Mouse (Mus musculus) midbrain, postnatal 0 days (tissue): ENCODE data around the gene Gns. TPM values are rescaled to one million over a fixed set of nuclear protein-coding genes. Genes with fewer than 3 reads are reported as not detected.

Source experiments
- ATAC-seq: fragments of 200-750 bp; cut with Nextera tagmentation; 2 replicates; pipeline ENCODE4 v1.8.0; 2017; ENCODE audit warnings: moderate number of reproducible peaks, mild to moderate bottlenecking, moderate TSS enrichment, moderate library complexity; ENCODE audit not compliant: low FRiP score
- DNase-seq: peaks from one replicate; pipeline ENCODE4 v3.0.0-alpha.2; 2015; ENCODE audit warnings: low spot score
- H3K27ac ChIP-seq: fragments of 300-500 bp; sonication (generic); 2 replicates; pipeline ENCODE4 v1.5.1; 2014; ENCODE audit warnings: low read depth, mild to moderate bottlenecking, low read length, mixed read lengths
- H3K27me3 ChIP-seq: fragments of 300-500 bp; sonication (generic); 2 replicates; pipeline ENCODE4 v1.6.1; 2014; ENCODE audit warnings: low read length, control low read depth, mixed read lengths; ENCODE audit not compliant: insufficient read depth
- H3K36me3 ChIP-seq: fragments of 300-500 bp; sonication (generic); 2 replicates; pipeline ENCODE4 v1.6.1; 2014; ENCODE audit warnings: low read length, control low read depth, mixed read lengths; ENCODE audit not compliant: insufficient read depth
- H3K4me1 ChIP-seq: fragments of 300-500 bp; sonication (generic); 2 replicates; pipeline ENCODE4 v1.6.1; 2014; ENCODE audit warnings: mild to moderate bottlenecking, control low read depth, antibody characterized with exemption, low read length, mixed read lengths; ENCODE audit not compliant: insufficient read depth
- H3K4me2 ChIP-seq: fragments of 300-500 bp; sonication (generic); 2 replicates; pipeline ENCODE4 v1.6.1; 2014; ENCODE audit warnings: low read depth, mild to moderate bottlenecking, low read length, mixed read lengths; ENCODE audit not compliant: poor library complexity, severe bottlenecking
- H3K4me3 ChIP-seq: fragments of 300-500 bp; sonication (generic); 2 replicates; pipeline ENCODE4 v1.5.1; 2014; ENCODE audit warnings: low read depth, mild to moderate bottlenecking, low read length, moderate library complexity
- H3K9ac ChIP-seq: fragments of 300-500 bp; sonication (generic); replicated peaks from 2 replicates; pipeline ENCODE4 v1.6.1; 2014; ENCODE audit warnings: mild to moderate bottlenecking, low read length, moderate library complexity, mixed read lengths; ENCODE audit not compliant: poor library complexity, severe bottlenecking
- H3K9me3 ChIP-seq: fragments of 300-500 bp; sonication (generic); 2 replicates; pipeline ENCODE4 v1.6.1; 2016; ENCODE audit warnings: low read length, control low read depth
- CTCF ChIP-seq: IDR thresholded peaks from 2 replicates; pipeline ENCODE4 v1.5.1; 2016; ENCODE audit warnings: antibody characterized with exemption, mild to moderate bottlenecking
- WGBS: fragments of 180-500 bp; shearing (Covaris S2); extraction: QIAGEN DNeasy Blood & Tissue Kit; methylation state at CpG from one replicate; pipeline ENCODE4 v1.1.7; 2014; 5-methylcytosine and 5-hydroxymethylcytosine counted together
- polyA plus RNA-seq: library from polyadenylated mRNA; unstranded; fragments of >200 nt; fragmentation: Nextera tagmentation; extraction: Ambion mirVana; gene quantifications from 2 replicates; pipeline ENCODE4 v1.2.1, GENCODE M21; 2015
- total RNA-seq: library from RNA; depleted of rRNA; stranded (reverse); fragments of >200 nt; gene quantifications from 2 replicates; pipeline ENCODE4 v1.2.3, GENCODE M21; 2014

Gene Gns
- total and polyA plus RNA-seq, 2 experiments from 2014 or later, result 40.4 to 84.3 TPM

- TF ChIP-seq CTCF, result no peak
- Histone ChIP-seq H3K27ac (no peak overlapping the region), H3K9me3 (no peaks in the 10 kb centered on the region), H3K4me1 (no peaks in the 10 kb centered on the region), H3K4me2 (no peak overlapping the region), H3K36me3 (peaks cover 71% of the 10 kb centered on the region), H3K4me3 (no peak overlapping the region), H3K27me3 (no peaks in the 10 kb centered on the region), H3K9ac (no peak overlapping the region)
- WGBS, result 91% methylated on average over 24 of the region's 24 CpGs
- DNase-seq, result no peak
- ATAC-seq, result no peak
Measured at GRCm38 (mm10) chr10:121376530-121377271, 11.8 kb downstream of the Gns start.

DNA sequence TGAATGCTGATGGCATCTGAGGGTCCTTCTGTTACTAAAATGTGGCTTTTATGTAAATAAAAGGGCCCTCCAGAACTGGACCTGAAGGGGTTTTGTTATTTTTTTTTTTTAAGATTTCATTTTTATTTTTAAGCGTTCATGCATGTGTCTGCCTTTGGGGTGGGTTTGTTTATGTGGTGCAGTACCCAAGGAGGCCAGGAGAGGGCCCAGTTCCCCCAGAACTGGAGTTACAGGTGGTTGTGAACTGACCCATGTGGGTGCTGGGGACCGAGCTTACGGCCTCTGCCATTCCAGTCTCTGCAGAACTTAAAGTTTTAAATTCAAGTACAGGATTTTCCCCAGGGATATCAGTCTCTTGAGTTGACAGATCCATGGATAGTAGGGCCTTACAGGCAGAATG is 14.5 kb downstream of the Gns start:
- Histone ChIP-seq H3K9me3 (no peaks in the 10 kb centered on the region), H3K4me1 (no peaks in the 10 kb centered on the region), H3K9ac (no peak overlapping the region), H3K4me3 (no peak overlapping the region), H3K4me2 (no peak overlapping the region), H3K27me3 (no peaks in the 10 kb centered on the region), H3K27ac (no peak overlapping the region), H3K36me3 (peaks cover 84% of the 10 kb centered on the region)
- ATAC-seq, result no peak
- TF ChIP-seq CTCF, result peak; percentile 38; the same call in 1 of the 2 replicates
- 97% methylated on average over 3 of the region's 3 CpGs for WGBS
- DNase-seq, result no peak

DNA sequence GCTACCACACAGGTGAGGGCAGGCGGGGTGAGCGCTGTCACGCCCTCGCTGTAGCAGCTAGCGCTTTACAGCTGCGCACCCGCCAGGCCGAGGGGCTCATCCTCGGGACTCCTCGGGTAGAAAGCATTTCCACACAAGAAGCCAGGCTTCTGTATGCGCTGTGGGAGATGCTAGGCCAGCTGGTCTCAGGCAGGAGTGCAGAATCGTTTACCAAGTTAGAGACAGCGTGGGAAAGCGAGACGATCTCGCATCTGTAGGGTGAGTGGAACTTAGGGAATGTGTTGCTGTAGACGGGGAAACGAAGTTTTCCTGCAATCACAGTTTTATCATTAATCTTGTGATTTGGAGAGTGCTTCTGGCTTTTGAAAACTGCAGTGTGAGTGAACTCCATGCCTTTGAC is 16.4 kb downstream of the Gns start:
- Histone ChIP-seq H3K9me3 (no peaks in the 10 kb centered on the region), H3K4me3 (no peak overlapping the region), H3K36me3 (peaks cover 75% of the 10 kb centered on the region), H3K27ac (no peak overlapping the region), H3K4me1 (no peaks in the 10 kb centered on the region), H3K4me2 (no peak overlapping the region), H3K27me3 (no peaks in the 10 kb centered on the region), H3K9ac (no peak overlapping the region)
- 96% methylated on average over 18 of the region's 18 CpGs for WGBS
- ATAC-seq, result no peak
- no peak for TF ChIP-seq CTCF
- no peak for DNase-seq

- DNase-seq, result no peak
- Histone ChIP-seq H3K27ac (no peak overlapping the region), H3K9ac (no peak overlapping the region), H3K9me3 (no peaks in the 10 kb centered on the region), H3K27me3 (no peaks in the 10 kb centered on the region), H3K4me3 (no peak overlapping the region), H3K4me2 (no peak overlapping the region), H3K36me3 (peaks cover 69% of the 10 kb centered on the region), H3K4me1 (no peaks in the 10 kb centered on the region)
- ATAC-seq, result no peak
- TF ChIP-seq CTCF, result no peak
- 94% methylated on average over 13 of the region's 13 CpGs for WGBS
Measured at GRCm38 (mm10) chr10:121384710-121385109, 19.8 kb downstream of the Gns start.

GRCm38 (mm10) chr10:121385695-121386094 is 20.8 kb downstream of the Gns start:
- Histone ChIP-seq H3K36me3 (peaks cover 71% of the 10 kb centered on the region), H3K4me1 (no peaks in the 10 kb centered on the region), H3K9me3 (no peaks in the 10 kb centered on the region), H3K27ac (no peak overlapping the region), H3K9ac (no peak overlapping the region), H3K4me3 (no peak overlapping the region), H3K27me3 (no peaks in the 10 kb centered on the region), H3K4me2 (no peak overlapping the region)
- WGBS, result 96% methylated on average over 6 of the region's 6 CpGs
- DNase-seq (no peak), ATAC-seq (no peak)
- no peak for TF ChIP-seq CTCF

- DNase-seq, result no peak
- ATAC-seq, result no peak
Measured at GRCm38 (mm10) chr10:121386347-121386746, 21.5 kb downstream of the Gns start.

More at GRCm38 (mm10) chr10:121386347-121386746, 21.5 kb downstream of the Gns start:
- WGBS, result 51% methylated on average over 9 of the region's 9 CpGs
- no peaks in the 10 kb centered on the region for H3K9me3 ChIP-seq
- no peak overlapping the region for H3K27ac ChIP-seq
- H3K4me3 ChIP-seq, result no peak overlapping the region
- H3K4me2 ChIP-seq, result no peak overlapping the region
- no peaks in the 10 kb centered on the region for H3K4me1 ChIP-seq
- H3K36me3 ChIP-seq, result peaks cover 71% of the 10 kb centered on the region
- no peak for TF ChIP-seq CTCF
- H3K9ac ChIP-seq, result no peak overlapping the region
- no peaks in the 10 kb centered on the region for H3K27me3 ChIP-seq
